Mouse (Mus musculus): Measurements from ENCODE around the gene Tifab.
A peak's percentile ranks its signal among the peaks of the same experiment; 100 is the strongest.

Gene Tifab

DNA sequence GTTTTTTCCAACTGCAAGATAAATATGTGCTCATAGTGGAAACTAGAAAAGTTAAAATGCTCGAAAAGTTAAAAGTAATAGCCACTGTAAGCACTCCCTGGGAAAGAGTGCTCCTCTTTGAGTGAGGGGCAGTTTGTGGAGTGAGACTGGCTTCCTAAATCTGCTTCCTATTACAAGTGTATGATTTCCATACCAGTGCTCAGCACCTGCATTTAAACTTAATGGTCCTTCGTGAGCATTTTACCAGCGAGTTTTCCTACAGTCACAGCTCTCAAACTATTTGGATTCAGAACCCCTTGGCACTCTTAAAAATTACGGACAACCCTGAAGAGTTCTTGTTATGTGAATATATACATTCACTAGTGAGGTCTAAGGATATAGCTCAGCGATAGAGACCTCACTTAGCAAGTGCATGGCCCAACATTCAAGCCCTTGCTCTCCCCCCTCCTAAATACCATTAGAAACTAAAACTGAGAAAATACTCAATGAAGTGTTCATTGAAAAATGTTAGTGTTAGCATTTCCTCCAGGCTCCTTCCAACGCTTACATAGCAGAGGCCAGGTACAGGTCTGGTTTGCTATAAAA, 39.4 kb downstream of the Tifab start:
- no peak for DNase-seq (ENCODE audit: low spot score in 2 of 2)

DNA sequence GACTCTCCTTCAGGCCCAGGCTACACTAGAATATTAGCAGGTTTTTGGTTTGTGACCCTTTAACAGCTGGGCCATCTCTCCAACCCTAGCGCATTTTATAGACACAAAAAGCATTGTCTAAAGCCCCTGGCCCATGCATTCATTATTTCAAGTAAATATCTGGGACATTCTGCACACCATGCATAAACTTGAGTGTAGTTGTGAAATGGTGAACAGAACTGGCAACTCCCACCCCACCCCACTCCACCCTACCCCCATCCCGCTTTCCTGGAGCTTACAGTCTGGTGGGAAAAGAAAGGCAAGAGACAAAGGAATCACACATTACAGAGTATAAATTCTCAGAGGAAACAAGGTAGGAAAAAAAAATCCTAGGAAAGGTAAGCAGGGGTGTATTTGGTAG, 42.5 kb downstream of the Tifab start, which contains the start of gene H2afy:
Gene H2afy (minus strand): TSS at position 162 of the 400 bp plus-strand sequence.
- DNase-seq (ENCODE audit: low spot score in 2 of 2), result no peak

DNA sequence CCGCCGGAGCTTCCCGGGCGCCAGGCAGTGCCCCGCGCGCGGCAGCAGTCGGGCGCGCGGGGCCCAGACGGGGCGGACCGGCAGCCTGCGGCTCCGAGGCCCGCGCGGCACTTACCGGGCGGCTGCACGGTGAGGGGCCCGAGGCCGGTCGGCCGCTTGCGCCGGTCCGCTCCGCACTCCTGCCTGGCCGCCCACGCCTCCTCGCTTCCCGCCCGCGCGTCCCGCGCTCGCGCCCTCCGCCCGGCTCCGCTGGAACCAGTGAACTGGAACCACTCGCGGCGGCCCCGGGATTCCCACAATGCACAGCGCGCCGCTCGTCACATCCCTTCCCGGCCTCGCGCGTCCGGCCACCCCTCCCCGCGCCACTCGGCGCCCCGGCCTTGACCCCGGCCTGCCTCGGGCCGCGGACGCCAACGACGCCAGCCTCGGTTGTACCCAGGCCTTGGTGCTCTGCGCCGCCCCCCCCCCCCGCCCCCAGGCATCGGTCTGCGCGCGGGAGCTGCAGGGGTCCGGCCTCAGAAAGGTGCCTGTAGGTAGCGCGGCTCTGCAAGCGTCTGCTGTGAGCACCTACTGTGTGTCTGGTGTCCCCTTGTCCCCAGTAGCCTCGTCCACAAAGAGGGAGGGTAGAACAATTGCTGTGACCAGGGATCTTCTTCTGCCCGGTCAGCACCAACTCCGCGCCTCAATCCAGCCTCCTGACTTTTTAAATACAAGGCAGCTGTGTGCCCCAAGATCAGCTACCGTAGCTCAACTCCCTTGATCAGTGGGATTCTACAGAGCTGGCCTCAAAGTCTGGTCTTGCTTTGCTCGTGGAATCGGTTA, 43.2 kb downstream of the Tifab start:
- peak; percentile 71 to 82 for DNase-seq (ENCODE audit: low spot score in 2 of 2)

GRCm38 (mm10) chr13:56134631-56135181, 44.0 kb downstream of the Tifab start:
- peak; percentile 51 to 54 for DNase-seq (ENCODE audit: low spot score in 2 of 2)

DNA sequence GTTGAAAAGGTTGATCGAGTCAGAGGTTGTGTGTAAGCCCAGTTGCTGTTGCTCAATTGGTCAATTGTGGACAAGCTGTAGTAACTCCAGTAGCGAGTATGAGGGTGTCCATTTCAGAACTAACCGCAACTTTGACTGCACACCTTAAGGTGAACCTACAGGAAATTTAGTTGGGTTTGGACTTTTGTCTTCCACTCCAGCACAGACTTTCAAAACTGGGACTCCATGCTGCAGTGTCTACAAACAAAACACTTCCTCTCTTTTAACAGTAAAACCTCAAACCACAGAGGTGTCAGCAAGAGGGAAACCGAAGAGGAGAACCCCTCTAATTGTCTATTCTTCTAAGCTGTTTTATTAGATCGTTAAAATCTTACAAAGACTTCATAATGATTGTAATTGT, 44.7 kb downstream of the Tifab start:
- DNase-seq (ENCODE audit: low spot score in 2 of 2), result no peak

GRCm38 (mm10) chr13:56132941-56133340, 45.7 kb downstream of the Tifab start:
- DNase-seq (ENCODE audit: low spot score in 2 of 2), result no peak

- DNase-seq (ENCODE audit: low spot score in 2 of 2), result peak; percentile 25 to 54
These were observed 46.3 kb downstream of the Tifab start for GRCm38 (mm10) chr13:56132326-56132936.

GRCm38 (mm10) chr13:56130544-56130943, 48.1 kb downstream of the Tifab start:
- no peak for DNase-seq (ENCODE audit: low spot score in 2 of 2)

GRCm38 (mm10) chr13:56129578-56129977, 49.1 kb downstream of the Tifab start:
- no peak for DNase-seq (ENCODE audit: low spot score in 2 of 2)

DNA sequence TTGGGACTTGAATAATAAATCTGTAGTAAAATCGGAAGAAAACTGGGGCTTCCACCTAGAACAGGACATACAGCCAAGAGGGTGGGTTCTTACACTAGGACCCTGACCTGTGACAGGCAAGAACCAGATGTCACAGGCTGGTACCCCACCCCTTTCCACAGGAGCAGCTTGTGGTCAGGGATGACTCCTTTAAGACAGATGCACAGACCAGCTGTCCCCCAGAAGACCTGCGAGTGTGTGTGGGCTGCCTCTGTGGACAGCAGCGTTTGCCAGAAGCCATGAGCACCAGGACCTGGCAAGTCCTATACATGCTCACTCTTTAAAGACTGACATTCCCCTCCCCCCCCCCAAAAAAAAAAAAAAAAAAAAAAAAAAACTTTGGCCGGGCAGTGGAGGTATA, 49.7 kb downstream of the Tifab start:
- no peak for DNase-seq (ENCODE audit: low spot score in 2 of 2)

GRCm38 (mm10) chr13:56125632-56126031, 53.1 kb downstream of the Tifab start:
- DNase-seq (ENCODE audit: low spot score in 2 of 2), result no peak
